Mouse (Mus musculus) brain, embryonic 14.5 days (tissue): Measurements from ENCODE around the gene Usp48.

Experiments used
- CTCF ChIP-seq: fragments of 200-500 bp; IDR thresholded peaks from 2 replicates; pipeline ENCODE4 v1.5.1; 2012; ENCODE audit warnings: inconsistent platforms, mild to moderate bottlenecking, moderate library complexity, borderline replicate concordance; ENCODE audit not compliant: insufficient read depth, insufficient read length; ENCODE audit errors: extremely low read depth
- POLR2A ChIP-seq: fragments of 200-500 bp; IDR thresholded peaks from 2 replicates; pipeline ENCODE4 v1.6.1; 2012; ENCODE audit warnings: mild to moderate bottlenecking, inconsistent platforms, borderline replicate concordance; ENCODE audit not compliant: poor library complexity, insufficient read depth, insufficient read length, severe bottlenecking; ENCODE audit errors: extremely low read depth

GRCm38 (mm10) chr4:137628400-137628799 lies 34.8 kb downstream of the Usp48 start:
- TF ChIP-seq CTCF: no peak
- no peak for TF ChIP-seq POLR2A
